8 mouse cellular contexts compared by ENCODE assay signal in the genomic region with DNA sequence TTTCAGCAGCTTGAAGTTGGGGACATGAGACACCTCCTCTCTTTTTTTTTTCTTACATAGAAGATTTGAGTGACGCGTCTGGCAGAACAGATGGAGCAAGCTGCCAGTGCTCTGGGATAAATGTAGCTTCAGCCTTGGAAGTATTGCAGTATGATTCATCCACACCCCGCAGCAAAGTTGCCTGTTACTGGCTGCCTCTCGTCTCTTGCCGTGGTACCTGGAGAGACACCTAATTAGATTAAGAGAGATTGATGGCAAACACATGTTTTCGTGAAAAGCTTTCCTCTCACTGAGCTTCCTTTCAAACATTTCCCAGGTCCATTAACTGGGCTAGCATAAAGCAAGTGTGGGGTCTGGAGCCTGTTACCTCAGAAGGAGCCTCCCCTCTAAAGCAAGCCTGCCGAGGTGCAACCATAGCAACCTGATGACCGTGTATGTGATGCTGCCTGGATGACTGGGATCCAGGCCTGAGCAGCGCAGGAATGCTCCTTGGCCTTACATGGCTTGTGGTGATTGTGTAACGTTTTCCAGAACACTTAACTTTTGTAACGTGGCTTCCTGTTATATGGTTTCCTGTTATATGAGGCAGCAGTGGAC.
DNase-seq lines count a peak whose midpoint lies in the region; ATAC-seq lines count a peak whose summit lies in the region.

No protein-coding gene starts in this region.

- no peak overlapping the region for H3K9ac ChIP-seq in forebrain, embryonic 16.5 days (replicated peaks; ENCODE audit: low read depth, low read length)
- no peak overlapping the region for H3K9ac ChIP-seq in liver, embryonic 11.5 days (ENCODE audit: low read depth, low read length)

- peak overlapping the region; percentile 25 for H3K4me2 ChIP-seq in forebrain, embryonic 16.5 days (ENCODE audit: low read length)
- H3K4me2 ChIP-seq in liver, embryonic 11.5 days, result no peak overlapping the region

- H3K4me3 ChIP-seq in forebrain, embryonic 16.5 days (replicated peaks; ENCODE audit: low read length), result no peak overlapping the region
- no peak overlapping the region for H3K4me3 ChIP-seq in hindbrain, embryonic 10.5 days
- no peak overlapping the region for H3K4me3 ChIP-seq in liver, embryonic 11.5 days (ENCODE audit: low read depth, low read length)

- H3K9me3 ChIP-seq in forebrain, embryonic 16.5 days (ENCODE audit: control insufficient read depth, low read length), result no peaks in the 10 kb centered on the region
- H3K9me3 ChIP-seq in hindbrain, embryonic 10.5 days, result no peaks in the 10 kb centered on the region
- H3K9me3 ChIP-seq in liver, embryonic 11.5 days (ENCODE audit: control insufficient read depth, low read length), result no peaks in the 10 kb centered on the region

- WGBS in forebrain, embryonic 16.5 days, result 39% methylated on average over 11 of the region's 11 CpGs
- 63% methylated on average over 11 of the region's 11 CpGs for WGBS in hindbrain, embryonic 10.5 days
- WGBS in liver, embryonic 11.5 days, result 59% methylated on average over 11 of the region's 11 CpGs

- ATAC-seq in forebrain, embryonic 16.5 days, result peak; percentile 92
- ATAC-seq in liver, embryonic 11.5 days (replicated peaks; ENCODE audit: low FRiP score), result no peak; the same call in 1 of the 2 replicates

- peak; percentile 49 for DNase-seq in adrenal gland, postnatal 10 days
- DNase-seq in cerebellum, adult 9-11 months, result peak; percentile 49
- peak; percentile 26 for DNase-seq in hindbrain, embryonic 10.5 days (ENCODE audit: low spot score)
- peak; percentile 3 for DNase-seq in left cerebral cortex, postnatal 4 days
- peak; percentile 69 to 88 for DNase-seq in right cerebral cortex, postnatal 36 days (ENCODE audit: low spot score in 2 of 2)
- no peak for DNase-seq in liver, embryonic 11.5 days (ENCODE audit: low spot score)
- no peak for DNase-seq in kidney, adult 8-10 months

- intact Hi-C loops in left cerebral cortex, postnatal 4 days (cut with DNase I), result loop anchor here (10.0 kb wide), 1 partner anchor 100 kb away; the partner anchor contains the start of gene Cblb

- peaks cover 10% of the 10 kb centered on the region for H3K4me1 ChIP-seq in forebrain, embryonic 16.5 days (replicated peaks; ENCODE audit: control insufficient read depth, insufficient read depth, low read length)
- peaks cover 4% of the 10 kb centered on the region; the same call in 1 of the 2 replicates for H3K4me1 ChIP-seq in hindbrain, embryonic 10.5 days (replicated peaks)
- H3K4me1 ChIP-seq in liver, embryonic 11.5 days (replicated peaks; ENCODE audit: control insufficient read depth, insufficient read depth, low read length), result no peaks in the 10 kb centered on the region

- H3K36me3 ChIP-seq in forebrain, embryonic 16.5 days (ENCODE audit: control insufficient read depth, insufficient read depth), result peaks cover 2% of the 10 kb centered on the region; the same call in 1 of the 2 replicates
- peaks cover 56% of the 10 kb centered on the region for H3K36me3 ChIP-seq in hindbrain, embryonic 10.5 days
- no peaks in the 10 kb centered on the region; the same call in 1 of the 2 replicates for H3K36me3 ChIP-seq in liver, embryonic 11.5 days (ENCODE audit: control insufficient read depth, insufficient read depth, low read length)

- H3K27ac ChIP-seq in forebrain, embryonic 16.5 days (ENCODE audit: low read length), result peak overlapping the region; percentile 80
- no peak overlapping the region for H3K27ac ChIP-seq in hindbrain, embryonic 10.5 days
- H3K27ac ChIP-seq in liver, embryonic 11.5 days (ENCODE audit: low read depth, low read length), result no peak overlapping the region

- no peaks in the 10 kb centered on the region for H3K27me3 ChIP-seq in forebrain, embryonic 16.5 days (replicated peaks; ENCODE audit: control insufficient read depth, insufficient read depth, low read length)
- H3K27me3 ChIP-seq in hindbrain, embryonic 10.5 days (ENCODE audit: insufficient read depth, poor library complexity, severe bottlenecking), result no peaks in the 10 kb centered on the region
- H3K27me3 ChIP-seq in liver, embryonic 11.5 days (replicated peaks; ENCODE audit: control insufficient read depth, insufficient read depth, low read length), result no peaks in the 10 kb centered on the region

Comparison
In these comparisons a context has a peak if more than half of its experiments do, and no peak if none do; other contexts are left out.
1. DNase-seq: peak in adrenal gland, postnatal 10 days (single experiment), cerebellum, adult 9-11 months (single experiment), hindbrain, embryonic 10.5 days (single experiment), left cerebral cortex, postnatal 4 days (single experiment) and right cerebral cortex, postnatal 36 days (2 of 2); none in liver, embryonic 11.5 days (single experiment) and kidney, adult 8-10 months (0 of 2).